Mouse (Mus musculus) testis, adult 2 months (tissue): ENCODE measurements around the gene Etv4.

Experiments used
- CTCF ChIP-seq: fragments of 200-500 bp; IDR thresholded peaks from 2 replicates; pipeline ENCODE4 v1.5.1; 2012; ENCODE audit warnings: low read depth, mild to moderate bottlenecking, inconsistent platforms, low read length, moderate library complexity; ENCODE audit not compliant: control insufficient read depth, insufficient read depth, insufficient replicate concordance
- POLR2A ChIP-seq: fragments of 200-500 bp; IDR thresholded peaks from 2 replicates; pipeline ENCODE4 v1.6.1; 2012; ENCODE audit warnings: low read depth, mild to moderate bottlenecking, inconsistent platforms, low read length, moderate library complexity; ENCODE audit not compliant: control insufficient read depth

DNA sequence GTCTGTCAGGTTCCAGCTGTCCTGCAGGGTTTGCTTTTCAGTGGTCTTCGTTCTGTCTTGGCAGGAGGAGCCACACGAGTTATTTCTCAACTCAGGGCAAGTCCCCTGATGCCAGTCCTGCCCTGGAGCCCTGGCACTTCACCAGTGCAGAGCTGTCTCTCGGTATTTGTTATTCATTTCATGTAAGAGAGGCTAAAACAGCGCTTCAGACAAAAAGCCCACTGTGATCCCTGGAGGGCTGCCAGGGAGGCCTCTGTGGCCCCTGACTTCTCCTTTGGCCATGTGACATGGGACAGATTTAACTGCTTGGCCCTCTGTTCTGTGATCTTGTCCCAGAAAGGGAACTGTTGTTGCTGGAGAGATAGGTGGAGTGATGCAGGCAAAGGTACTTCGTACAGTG, 26.7 kb downstream of the Etv4 start:
- no peak for TF ChIP-seq POLR2A
- TF ChIP-seq CTCF: no peak
